Comparison of ENCODE assay signal across 17 mouse cellular contexts in genomic region chr9:44188223-44188622, GRCm38 (mm10). TPM values are rescaled to one million over a fixed set of nuclear protein-coding genes. Genes with fewer than 3 reads are reported as not detected.
DNase-seq lines count a peak whose midpoint lies in the region; ATAC-seq and TF ChIP-seq lines count a peak whose summit lies in the region.
"Had no signal": no experiment of that assay in that cellular context is flagged by ENCODE, and none has a peak within 500 bp of the region (broad histone marks: within the 10 kb centered on the region; RNA-seq: fewer than 3 reads in every experiment).

No protein-coding gene starts in this region.

- H3K9me3 ChIP-seq in hindbrain, embryonic 15.5 days: no peaks in the 10 kb centered on the region
- H3K9me3 ChIP-seq in hindbrain, embryonic 10.5 days: no peaks in the 10 kb centered on the region
- no peaks in the 10 kb centered on the region for H3K9me3 ChIP-seq in neural tube, embryonic 13.5 days
- no peaks in the 10 kb centered on the region for H3K9me3 ChIP-seq in forebrain, postnatal 0 days (ENCODE audit: low read length)
- H3K9me3 ChIP-seq: limb, embryonic 10.5 days; liver, embryonic 15.5 days had no signal

- DNase-seq in hindbrain, embryonic 10.5 days (ENCODE audit: low spot score): no peak
- no peak for DNase-seq in neural tube, embryonic 10.5 days (ENCODE audit: extremely low spot score, low spot score)
- DNase-seq in forebrain, postnatal 0 days: peak; percentile 34
- peak; percentile 24 for DNase-seq in right cerebral cortex, postnatal 4 days
- no peak for DNase-seq in urinary bladder, postnatal 4 days (ENCODE audit: low spot score in 2 of 2)
- no peak for DNase-seq in gastrocnemius, postnatal 4 days (ENCODE audit: low spot score in 2 of 2)
- DNase-seq: adrenal gland, adult 8-10 months; heart, postnatal 36 days had no signal

- H3K4me3 ChIP-seq in hindbrain, embryonic 15.5 days: no peak overlapping the region
- H3K4me3 ChIP-seq in hindbrain, embryonic 10.5 days: no peak overlapping the region
- H3K4me3 ChIP-seq in neural tube, embryonic 13.5 days: no peak overlapping the region
- no peak overlapping the region for H3K4me3 ChIP-seq in forebrain, postnatal 0 days (ENCODE audit: low read depth, low read length)
- H3K4me3 ChIP-seq: limb, embryonic 10.5 days; liver, embryonic 15.5 days had no signal

- H3K36me3 ChIP-seq in hindbrain, embryonic 15.5 days: no peaks in the 10 kb centered on the region
- H3K36me3 ChIP-seq in hindbrain, embryonic 10.5 days: no peaks in the 10 kb centered on the region; the same call in 1 of the 2 replicates
- H3K36me3 ChIP-seq in neural tube, embryonic 13.5 days: no peaks in the 10 kb centered on the region
- H3K36me3 ChIP-seq in forebrain, postnatal 0 days (ENCODE audit: insufficient read depth): no peaks in the 10 kb centered on the region

- ATAC-seq in hindbrain, embryonic 15.5 days (ENCODE audit: low FRiP score, low read depth): peak; percentile 74; the same call in 1 of the 2 replicates
- 0 out of 2 replicates have a peak, but pooled peaks have one; percentile 27 for ATAC-seq in neural tube, embryonic 13.5 days (ENCODE audit: low read depth)
- ATAC-seq in forebrain, postnatal 0 days: peak; percentile 27; the same call in 1 of the 2 replicates

- H3K27ac ChIP-seq in hindbrain, embryonic 15.5 days (replicated peaks): peak overlapping the region; percentile 60; the same call in 1 of the 2 replicates
- H3K27ac ChIP-seq in hindbrain, embryonic 10.5 days: no peak overlapping the region
- no peak overlapping the region for H3K27ac ChIP-seq in neural tube, embryonic 13.5 days (replicated peaks)
- no peak overlapping the region for H3K27ac ChIP-seq in forebrain, postnatal 0 days (ENCODE audit: low read depth, low read length)
- H3K27ac ChIP-seq: kidney, postnatal 0 days; limb, embryonic 10.5 days; liver, embryonic 15.5 days; macrophage had no signal

- no peak for TF ChIP-seq CTCF in forebrain, postnatal 0 days (IDR thresholded peaks at IDR 0.05; ENCODE audit: low read depth)

- 59% methylated on average over 12 of the region's 12 CpGs for WGBS in hindbrain, embryonic 15.5 days
- 84% methylated on average over 12 of the region's 12 CpGs for WGBS in hindbrain, embryonic 10.5 days
- 61% methylated on average over 12 of the region's 12 CpGs for WGBS in neural tube, embryonic 13.5 days
- 20% methylated on average over 12 of the region's 12 CpGs for WGBS in forebrain, postnatal 0 days

- H3K9ac ChIP-seq in hindbrain, embryonic 15.5 days: no peak overlapping the region
- no peak overlapping the region for H3K9ac ChIP-seq in neural tube, embryonic 13.5 days
- no peak overlapping the region for H3K9ac ChIP-seq in forebrain, postnatal 0 days
- H3K9ac ChIP-seq: liver, embryonic 15.5 days had no signal

- peaks cover 16% of the 10 kb centered on the region for H3K4me1 ChIP-seq in hindbrain, embryonic 15.5 days (replicated peaks)
- 0 out of 2 replicates have a peak, but pooled peaks cover 4% of the 10 kb centered on the region for H3K4me1 ChIP-seq in hindbrain, embryonic 10.5 days (replicated peaks)
- H3K4me1 ChIP-seq in neural tube, embryonic 13.5 days (replicated peaks): peaks cover 9% of the 10 kb centered on the region
- H3K4me1 ChIP-seq in forebrain, postnatal 0 days (ENCODE audit: insufficient read depth): no peaks in the 10 kb centered on the region
- H3K4me1 ChIP-seq: limb, embryonic 10.5 days had no signal

- no peak overlapping the region for H3K4me2 ChIP-seq in hindbrain, embryonic 15.5 days
- H3K4me2 ChIP-seq in neural tube, embryonic 13.5 days: no peak overlapping the region
- peak overlapping the region; percentile 21; the same call in 1 of the 2 replicates for H3K4me2 ChIP-seq in forebrain, postnatal 0 days (ENCODE audit: low read depth)
- H3K4me2 ChIP-seq: liver, embryonic 15.5 days had no signal

- H3K27me3 ChIP-seq in hindbrain, embryonic 15.5 days: no peaks in the 10 kb centered on the region
- H3K27me3 ChIP-seq in hindbrain, embryonic 10.5 days (ENCODE audit: insufficient read depth, poor library complexity, severe bottlenecking): no peaks in the 10 kb centered on the region
- no peaks in the 10 kb centered on the region for H3K27me3 ChIP-seq in neural tube, embryonic 13.5 days
- no peaks in the 10 kb centered on the region for H3K27me3 ChIP-seq in forebrain, postnatal 0 days (ENCODE audit: insufficient read depth, low read length)
- H3K27me3 ChIP-seq: CH12.LX; liver, embryonic 15.5 days had no signal

RNA-seq across cellular contexts. Expression of gene Cbl, which starts 45.6 kb away (rescaled TPM):
- 20.3 and 22.5 TPM in 2 replicates for polyA plus RNA-seq in hindbrain, embryonic 15.5 days (2015; fragmentation: Nextera tagmentation; extraction: Ambion mirVana)
- polyA plus RNA-seq in hindbrain, embryonic 10.5 days (2016; fragmentation: Nextera tagmentation; extraction: Ambion mirVana): 21.1 and 22.8 TPM in 2 replicates
- polyA plus RNA-seq in neural tube, embryonic 13.5 days (2015; fragmentation: Nextera tagmentation; extraction: Ambion mirVana): 20.1 and 21.1 TPM in 2 replicates
- total RNA-seq in forebrain, postnatal 0 days (2014; rRNA removed): 16.0 and 24.4 TPM in 2 replicates
- 6.8 and 14.4 TPM in 2 replicates for polyA plus RNA-seq in forebrain, postnatal 0 days (2015; fragmentation: Nextera tagmentation; extraction: Ambion mirVana)
- total RNA-seq in gastrocnemius, postnatal 4 days (2021): 10 to 100 TPM; 25.4 to 28.7 TPM

RNA-seq across cellular contexts. Expression of gene Ccdc153, which starts 52.3 kb away (rescaled TPM):
- not detected in 2 replicates for polyA plus RNA-seq in hindbrain, embryonic 15.5 days (2015; fragmentation: Nextera tagmentation; extraction: Ambion mirVana)
- polyA plus RNA-seq in hindbrain, embryonic 10.5 days (2016; fragmentation: Nextera tagmentation; extraction: Ambion mirVana): not detected in 2 replicates
- not detected in 2 replicates for polyA plus RNA-seq in neural tube, embryonic 13.5 days (2015; fragmentation: Nextera tagmentation; extraction: Ambion mirVana)
- 3.5 and 7.8 TPM in 2 replicates for total RNA-seq in forebrain, postnatal 0 days (2014; rRNA removed)
- 5.0 and 7.0 TPM in 2 replicates for polyA plus RNA-seq in forebrain, postnatal 0 days (2015; fragmentation: Nextera tagmentation; extraction: Ambion mirVana)
- not detected for total RNA-seq in gastrocnemius, postnatal 4 days (2021)
- total RNA-seq: CH12.LX; heart, adult 8-10 months; heart, postnatal 36 days had no signal
- polyA plus RNA-seq: kidney, postnatal 0 days; limb, embryonic 10.5 days; liver, embryonic 15.5 days; macrophage; stomach, embryonic 14.5 days had no signal

RNA-seq across cellular contexts. Expression of gene Mcam, which starts 54.0 kb away (rescaled TPM):
- polyA plus RNA-seq in hindbrain, embryonic 15.5 days (2015; fragmentation: Nextera tagmentation; extraction: Ambion mirVana): 11.3 and 13.7 TPM in 2 replicates
- 10.8 and 11.2 TPM in 2 replicates for polyA plus RNA-seq in hindbrain, embryonic 10.5 days (2016; fragmentation: Nextera tagmentation; extraction: Ambion mirVana)
- polyA plus RNA-seq in neural tube, embryonic 13.5 days (2015; fragmentation: Nextera tagmentation; extraction: Ambion mirVana): 21.0 and 23.6 TPM in 2 replicates
- 12.2 and 21.1 TPM in 2 replicates for total RNA-seq in forebrain, postnatal 0 days (2014; rRNA removed)
- 5.0 and 6.0 TPM in 2 replicates for polyA plus RNA-seq in forebrain, postnatal 0 days (2015; fragmentation: Nextera tagmentation; extraction: Ambion mirVana)
- total RNA-seq in gastrocnemius, postnatal 4 days (2021): 100 to 1,000 TPM; 156 to 169 TPM
- polyA plus RNA-seq: macrophage had no signal

Comparison
In these comparisons a context has a peak if more than half of its experiments do, and no peak if none do; other contexts are left out.
1. DNase-seq: peak in forebrain, postnatal 0 days (single experiment) and right cerebral cortex, postnatal 4 days (single experiment); none in hindbrain, embryonic 10.5 days (single experiment), neural tube, embryonic 10.5 days (single experiment), urinary bladder, postnatal 4 days (0 of 2) and gastrocnemius, postnatal 4 days (0 of 2).
2. Peak in every context shown above with its lines, with median percentiles within 50 percentile points of each other: ATAC-seq.